Mouse (Mus musculus): ENCODE measurements around the gene Tmem262.

GRCm38 (mm10) chr19:6042293-6042692 is 37.5 kb upstream of the Tmem262 start:
- TF ChIP-seq CTCF (IDR thresholded peaks at IDR 0.05; ENCODE audit: control insufficient read depth, insufficient read depth, insufficient replicate concordance, low read depth, low read length) (no peak), POLR2A (IDR thresholded peaks at IDR 0.05; ENCODE audit: control insufficient read depth, low read depth, low read length) (no peak)

All from testis, adult 2 months (tissue).